14 mouse cellular contexts compared by ENCODE assay signal in genomic region chr6:90598197-90598596, GRCm38 (mm10). TPM values are rescaled to one million over a fixed set of nuclear protein-coding genes. Genes with fewer than 3 reads are reported as not detected.
DNase-seq lines count a peak whose midpoint lies in the region; TF ChIP-seq lines count a peak whose summit lies in the region.
"Had no signal": no experiment of that assay in that cellular context is flagged by ENCODE, and none has a peak within 500 bp of the region (broad histone marks: within the 10 kb centered on the region; RNA-seq: fewer than 3 reads in every experiment).

No protein-coding gene starts in this region.

- TF ChIP-seq CTCF in gastrocnemius, adult 2 months (IDR thresholded peaks at IDR 0.05), result no peak
- TF ChIP-seq CTCF in liver, adult 2 months (IDR thresholded peaks at IDR 0.05; ENCODE audit: low read depth, low read length), result no peak
- no peak for TF ChIP-seq CTCF in testis, adult 2 months (IDR thresholded peaks at IDR 0.05; ENCODE audit: control insufficient read depth, insufficient read depth, insufficient replicate concordance, low read depth, low read length)

- no peak for TF ChIP-seq POLR2A in liver, adult 2 months (IDR thresholded peaks at IDR 0.05; ENCODE audit: extremely low read depth, insufficient read depth, low read length)
- no peak for TF ChIP-seq POLR2A in testis, adult 2 months (IDR thresholded peaks at IDR 0.05; ENCODE audit: control insufficient read depth, low read depth, low read length)

- no peaks in the 10 kb centered on the region for H3K27me3 ChIP-seq in liver, adult 2 months (ENCODE audit: control insufficient read depth, insufficient read depth, low read length)
- no peaks in the 10 kb centered on the region for H3K27me3 ChIP-seq in testis, adult 2 months (ENCODE audit: control insufficient read depth, insufficient read depth, low read length)
- H3K27me3 ChIP-seq: Patski had no signal

- H3K36me3 ChIP-seq in liver, adult 2 months (ENCODE audit: control insufficient read depth, insufficient read depth, low read length), result peaks cover 53% of the 10 kb centered on the region
- H3K36me3 ChIP-seq in testis, adult 2 months (ENCODE audit: control insufficient read depth, insufficient read depth, low read length), result no peaks in the 10 kb centered on the region
- H3K36me3 ChIP-seq: G1E had no signal

- no peaks in the 10 kb centered on the region for H3K79me2 ChIP-seq in liver, adult 2 months (ENCODE audit: control insufficient read depth, insufficient read depth, low read length)

- no peak overlapping the region for H3K9ac ChIP-seq in liver, adult 2 months (ENCODE audit: low read depth, low read length)

- WGBS in liver, adult 2 months, result 80% methylated on average over 6 of the region's 6 CpGs

- H3K4me1 ChIP-seq in liver, adult 2 months (ENCODE audit: control insufficient read depth, insufficient read depth, low read length), result peaks cover 28% of the 10 kb centered on the region
- H3K4me1 ChIP-seq in testis, adult 2 months (ENCODE audit: control insufficient read depth, insufficient read depth, low read length), result no peaks in the 10 kb centered on the region; the same call in 1 of the 2 replicates

- no peak overlapping the region for H3K4me3 ChIP-seq in gastrocnemius, adult 2 months
- H3K4me3 ChIP-seq in liver, adult 2 months (ENCODE audit: insufficient read depth, low read depth, low read length), result no peak overlapping the region
- H3K4me3 ChIP-seq in testis, adult 2 months (ENCODE audit: control insufficient read depth, low read depth, low read length), result peak overlapping the region; percentile 82

- peak; percentile 51 for DNase-seq in gastrocnemius, adult 2 months
- DNase-seq in gastrocnemius, postnatal 25 days, result no peak
- peak; percentile 81 for DNase-seq in heart, adult 11 months
- DNase-seq in heart, postnatal 36 days, result no peak
- DNase-seq in liver, adult 2 months (ENCODE audit: extremely low read depth, low read depth, low spot score), result no peak
- no peak for DNase-seq in liver
- DNase-seq in testis, postnatal 10 days (ENCODE audit: low spot score), result no peak
- DNase-seq: adrenal gland, adult 2 months; adrenal gland, adult 8-10 months; adrenal gland, postnatal 25 days; B cell, adult 2 months had no signal

- peak overlapping the region; percentile 98 for H3K27ac ChIP-seq in gastrocnemius, adult 2 months
- peak overlapping the region; percentile 38 for H3K27ac ChIP-seq in liver, adult 2 months (replicated peaks; ENCODE audit: insufficient read depth, low read depth, low read length)
- H3K27ac ChIP-seq in testis, adult 2 months (ENCODE audit: control insufficient read depth, insufficient read depth, low read depth, low read length), result no peak overlapping the region

- intact Hi-C loops in gastrocnemius, adult 2 months (cut with DNase I), result no loop called here
- intact Hi-C loops in heart, postnatal 36 days (cut with DNase I), result no loop called here

RNA-seq across cellular contexts. Expression of gene Slc41a3, which starts 6.3 kb away (rescaled TPM):
- total RNA-seq in gastrocnemius, adult 2 months (2021), result 100 to 1,000 TPM in 1 of 2 experiments, 10 to 100 TPM in 1; 75.0 to 118 TPM
- 10 to 100 TPM; 58.4 to 76.2 TPM for total RNA-seq in gastrocnemius, postnatal 25 days (2021)
- 10 to 100 TPM; 68.8 to 72.1 TPM for total RNA-seq in heart, postnatal 36 days (2021)
- 1.1 and 1.5 TPM in 2 replicates for total RNA-seq in liver, adult 2 months (2014; rRNA removed)
- 1.0 and 1.5 TPM in 2 replicates for polyA plus RNA-seq in liver, adult 2 months (2012; rRNA removed)
- polyA plus RNA-seq in testis, adult 2 months (2012; rRNA removed), result 73.3 and 79.5 TPM in 2 replicates

Comparison
In these comparisons a context has a peak if more than half of its experiments do, and no peak if none do; other contexts are left out.
1. DNase-seq: peak in gastrocnemius, adult 2 months (single experiment) and heart, adult 11 months (single experiment); none in gastrocnemius, postnatal 25 days (single experiment), heart, postnatal 36 days (0 of 2), liver, adult 2 months (single experiment), liver (single experiment) and testis, postnatal 10 days (single experiment).
2. RNA of gene Slc41a3, which starts 6.3 kb away (total RNA-seq): 75.0 to 118 TPM in gastrocnemius, adult 2 months, 58.4 to 76.2 TPM in gastrocnemius, postnatal 25 days and 68.8 to 72.1 TPM in heart, postnatal 36 days; 1.1 to 1.5 TPM in liver, adult 2 months; every median in the first group is over 10 times any median in the second.